Mouse (Mus musculus) spleen, adult 2 months (tissue): ENCODE measurements at regions not wholly inside any gene's neighbourhood (a gene's known extent, or its start where the extent isn't known, plus 50 kb on each side); places are given as distances from the start of the nearest gene placed in this dataset.

Experiments
- CTCF ChIP-seq: fragments of 200-500 bp; IDR thresholded peaks from 2 replicates; pipeline ENCODE4 v1.5.1; 2011; ENCODE audit warnings: mild to moderate bottlenecking, inconsistent platforms; ENCODE audit not compliant: insufficient read depth, insufficient read length, insufficient replicate concordance; ENCODE audit errors: extremely low read depth
- POLR2A ChIP-seq: fragments of 200-500 bp; IDR thresholded peaks from 2 replicates; pipeline ENCODE4 v1.6.1; 2011; ENCODE audit warnings: low read depth, low read length, inconsistent platforms

- TF ChIP-seq POLR2A (no peak), CTCF (no peak)
Observed at GRCm38 (mm10) chr2:166232376-166232775, 76.9 kb upstream of the Sulf2 start.
